Mouse (Mus musculus): ENCODE measurements around the gene Tubgcp2.
A peak's percentile ranks its signal among the peaks of the same experiment; 100 is the strongest.

The Tubgcp2 gene

GRCm38 (mm10) chr7:139949893-139950282 lies 86.6 kb downstream of the Tubgcp2 start:
- DNase-seq (ENCODE audit: low spot score): peak; percentile 88

GRCm38 (mm10) chr7:139946032-139946431 lies 90.4 kb downstream of the Tubgcp2 start:
- no peak for DNase-seq (ENCODE audit: low spot score)

Data from embryo, embryonic 10.5 days (tissue).